Mouse (Mus musculus) intestine, postnatal 0 days (tissue): Measurements from ENCODE around the gene Gna13. TPM values are rescaled to one million over a fixed set of nuclear protein-coding genes. Genes with fewer than 3 reads are reported as not detected.

ENCODE experiments used
- ATAC-seq: fragments of 200-750 bp; cut with Nextera tagmentation; 2 replicates; pipeline ENCODE4 v1.8.0; 2017; ENCODE audit warnings: mild to moderate bottlenecking, moderate TSS enrichment, moderate library complexity
- H3K27ac ChIP-seq: fragments of 300-500 bp; sonication (generic); 2 replicates; pipeline ENCODE4 v1.5.1; 2014; ENCODE audit warnings: mild to moderate bottlenecking, low read depth, low read length, moderate library complexity
- H3K27me3 ChIP-seq: fragments of 300-500 bp; sonication (generic); replicated peaks from 2 replicates; pipeline ENCODE4 v1.6.1; 2014; ENCODE audit warnings: low read length, mixed read lengths; ENCODE audit not compliant: control insufficient read depth, insufficient read depth
- H3K36me3 ChIP-seq: fragments of 300-500 bp; sonication (generic); 2 replicates; pipeline ENCODE4 v1.6.1; 2014; ENCODE audit warnings: mild to moderate bottlenecking, moderate library complexity; ENCODE audit not compliant: control insufficient read depth, insufficient read depth
- H3K4me1 ChIP-seq: fragments of 300-500 bp; sonication (generic); replicated peaks from 2 replicates; pipeline ENCODE4 v1.6.1; 2014; ENCODE audit warnings: antibody characterized with exemption, low read length, mixed read lengths; ENCODE audit not compliant: control insufficient read depth, insufficient read depth
- H3K4me2 ChIP-seq: fragments of 300-500 bp; sonication (generic); replicated peaks from 2 replicates; pipeline ENCODE4 v1.6.1; 2014; ENCODE audit warnings: low read depth, mild to moderate bottlenecking, moderate library complexity
- H3K4me3 ChIP-seq: fragments of 300-500 bp; sonication (generic); 2 replicates; pipeline ENCODE4 v1.5.1; 2014; ENCODE audit warnings: low read depth, low read length
- H3K9ac ChIP-seq: fragments of 300-500 bp; sonication (generic); 2 replicates; pipeline ENCODE4 v1.6.1; 2014; ENCODE audit warnings: mild to moderate bottlenecking, low read depth, low read length
- H3K9me3 ChIP-seq: fragments of 300-500 bp; sonication (generic); 2 replicates; pipeline ENCODE4 v1.6.1; 2016; ENCODE audit warnings: mixed run types; ENCODE audit not compliant: control insufficient read depth
- CTCF ChIP-seq: sonication (generic); IDR thresholded peaks from 2 replicates; pipeline ENCODE4 v1.5.1; 2016; ENCODE audit warnings: low read depth, mild to moderate bottlenecking, control low read depth, antibody characterized with exemption, moderate library complexity
- WGBS: fragments of 180-500 bp; shearing (Covaris S2); extraction: QIAGEN DNeasy Blood & Tissue Kit; methylation state at CpG from one replicate; pipeline ENCODE4 v1.1.7; 2014; 5-methylcytosine and 5-hydroxymethylcytosine counted together
- polyA plus RNA-seq: library from polyadenylated mRNA; unstranded; fragments of >200 nt; fragmentation: Nextera tagmentation; extraction: Ambion mirVana; gene quantifications from 2 replicates; pipeline ENCODE4 v1.2.1, GENCODE M21; 2015

The Gna13 gene
- polyA plus RNA-seq, 1 experiment from 2014 or later, result 81.7 TPM

GRCm38 (mm10) chr11:109427353-109427752 lies 64.7 kb downstream of the Gna13 start:
- Histone ChIP-seq H3K4me1 (no peaks in the 10 kb centered on the region), H3K36me3 (peaks cover 27% of the 10 kb centered on the region), H3K27ac (no peak overlapping the region), H3K27me3 (no peaks in the 10 kb centered on the region), H3K4me2 (no peak overlapping the region), H3K9me3 (no peaks in the 10 kb centered on the region), H3K9ac (no peak overlapping the region), H3K4me3 (no peak overlapping the region)
- WGBS, result 100% methylated on average over 5 of the region's 5 CpGs
- ATAC-seq, result no peak
- no peak for TF ChIP-seq CTCF

GRCm38 (mm10) chr11:109434233-109434798 lies 71.7 kb downstream of the Gna13 start:
- Histone ChIP-seq H3K9me3 (no peaks in the 10 kb centered on the region), H3K27me3 (no peaks in the 10 kb centered on the region), H3K4me1 (no peaks in the 10 kb centered on the region), H3K4me2 (no peak overlapping the region), H3K27ac (no peak overlapping the region), H3K9ac (no peak overlapping the region), H3K4me3 (no peak overlapping the region), H3K36me3 (peaks cover 48% of the 10 kb centered on the region)
- WGBS, result 90% methylated on average over 16 of the region's 16 CpGs
- ATAC-seq, result no peak
- no peak for TF ChIP-seq CTCF

GRCm38 (mm10) chr11:109436889-109437288 lies 74.3 kb downstream of the Gna13 start:
- ATAC-seq, result no peak
- H3K36me3 ChIP-seq, result peaks cover 26% of the 10 kb centered on the region
- WGBS, result 68% methylated on average over 7 of the region's 8 CpGs

GRCm38 (mm10) chr11:109439209-109439608 lies 76.6 kb downstream of the Gna13 start:
- H3K4me2 ChIP-seq, result peak overlapping the region; percentile 79
- ATAC-seq, result no peak
- H3K9me3 ChIP-seq, result no peaks in the 10 kb centered on the region
- WGBS, result 27% methylated on average over 5 of the region's 5 CpGs
- peak overlapping the region; percentile 58; the same call in 1 of the 2 replicates for H3K9ac ChIP-seq
- peaks cover 19% of the 10 kb centered on the region for H3K36me3 ChIP-seq
- H3K27me3 ChIP-seq, result no peaks in the 10 kb centered on the region
- H3K4me1 ChIP-seq, result no peaks in the 10 kb centered on the region
- no peak for TF ChIP-seq CTCF
- H3K27ac ChIP-seq, result no peak overlapping the region
- peak overlapping the region; percentile 54 for H3K4me3 ChIP-seq

More at GRCm38 (mm10) chr11:109436889-109437288, 74.3 kb downstream of the Gna13 start:
- no peak overlapping the region for H3K9ac ChIP-seq
- H3K4me2 ChIP-seq, result no peak overlapping the region
- no peak overlapping the region for H3K4me3 ChIP-seq
- no peak overlapping the region for H3K27ac ChIP-seq
- no peaks in the 10 kb centered on the region for H3K9me3 ChIP-seq
- no peak for TF ChIP-seq CTCF
- no peaks in the 10 kb centered on the region for H3K27me3 ChIP-seq
- H3K4me1 ChIP-seq, result no peaks in the 10 kb centered on the region

GRCm38 (mm10) chr11:109439829-109440340 lies 77.3 kb downstream of the Gna13 start:
- Histone ChIP-seq H3K4me3 (peak overlapping the region; percentile 54), H3K4me1 (no peaks in the 10 kb centered on the region), H3K9ac (peak overlapping the region; percentile 58), H3K9me3 (no peaks in the 10 kb centered on the region), H3K36me3 (peaks cover 14% of the 10 kb centered on the region; the same call in 1 of the 2 replicates), H3K4me2 (peak overlapping the region; percentile 79), H3K27ac (no peak overlapping the region), H3K27me3 (no peaks in the 10 kb centered on the region)
- 1% methylated on average over 32 of the region's 32 CpGs for WGBS
- peak; percentile 32; the same call in 1 of the 2 replicates for TF ChIP-seq CTCF
- peak; percentile 81 for ATAC-seq

- H3K4me3 ChIP-seq, result peak overlapping the region; percentile 54
- no peak for ATAC-seq
- H3K4me2 ChIP-seq, result peak overlapping the region; percentile 79
- H3K9ac ChIP-seq, result no peak overlapping the region
- no peaks in the 10 kb centered on the region for H3K27me3 ChIP-seq
- no peaks in the 10 kb centered on the region for H3K4me1 ChIP-seq
- no peaks in the 10 kb centered on the region for H3K9me3 ChIP-seq
- 61% methylated on average over 4 of the region's 4 CpGs for WGBS
- peaks cover 14% of the 10 kb centered on the region; the same call in 1 of the 2 replicates for H3K36me3 ChIP-seq
- no peak for TF ChIP-seq CTCF
- no peak overlapping the region for H3K27ac ChIP-seq
These were observed 78.0 kb downstream of the Gna13 start for GRCm38 (mm10) chr11:109440641-109441040.
